Mouse (Mus musculus): ENCODE results near the gene Cdk4. TPM values are rescaled to one million over a fixed set of nuclear protein-coding genes. Genes with fewer than 3 reads are reported as not detected.

The Cdk4 gene
- total and polyA plus RNA-seq, 2 experiments from 2014 or later: 392 to 457 TPM

GRCm38 (mm10) chr10:127033301-127033741 is 30.0 kb upstream of the Cdk4 start:
- ATAC-seq (ENCODE audit: insufficient read depth, low read depth) (no peak), DNase-seq (ENCODE audit: low spot score) (no peak)
- H3K27ac ChIP-seq (ENCODE audit: low read depth): no peak overlapping the region
- no peak overlapping the region for H3K4me3 ChIP-seq (ENCODE audit: low read depth, low read length)
- H3K9me3 ChIP-seq (replicated peaks; ENCODE audit: control insufficient read depth, low read length): no peaks in the 10 kb centered on the region
- H3K36me3 ChIP-seq (replicated peaks; ENCODE audit: control insufficient read depth, insufficient read depth, low read length): peaks cover 9% of the 10 kb centered on the region
- WGBS: 74% methylated on average over 8 of the region's 8 CpGs
- H3K4me1 ChIP-seq (ENCODE audit: control insufficient read depth, insufficient read depth): no peaks in the 10 kb centered on the region
- TF ChIP-seq CTCF (IDR thresholded peaks at IDR 0.05; ENCODE audit: low read depth) (no peak), EP300 (IDR thresholded peaks at IDR 0.05; ENCODE audit: low read depth) (no peak)
- no peaks in the 10 kb centered on the region for H3K27me3 ChIP-seq (ENCODE audit: control insufficient read depth, insufficient read depth, low read length)
- no peak overlapping the region for H3K4me2 ChIP-seq (ENCODE audit: low read depth, low read length)
- H3K9ac ChIP-seq (replicated peaks; ENCODE audit: low read depth, low read length): no peak overlapping the region

- H3K4me2 ChIP-seq (ENCODE audit: low read depth, low read length): no peak overlapping the region
- no peak overlapping the region for H3K4me3 ChIP-seq (ENCODE audit: low read depth, low read length)
- DNase-seq (ENCODE audit: low spot score) (no peak), ATAC-seq (ENCODE audit: insufficient read depth, low read depth) (no peak)
- no peak overlapping the region for H3K9ac ChIP-seq (replicated peaks; ENCODE audit: low read depth, low read length)
- H3K27ac ChIP-seq (ENCODE audit: low read depth): no peak overlapping the region
- H3K9me3 ChIP-seq (replicated peaks; ENCODE audit: control insufficient read depth, low read length): no peaks in the 10 kb centered on the region
- peaks cover 3% of the 10 kb centered on the region; the same call in 1 of the 2 replicates for H3K4me1 ChIP-seq (ENCODE audit: control insufficient read depth, insufficient read depth)
- H3K27me3 ChIP-seq (ENCODE audit: control insufficient read depth, insufficient read depth, low read length): peaks cover 10% of the 10 kb centered on the region; the same call in 1 of the 2 replicates
- TF ChIP-seq EP300 (IDR thresholded peaks at IDR 0.05; ENCODE audit: low read depth) (no peak), CTCF (IDR thresholded peaks at IDR 0.05; ENCODE audit: low read depth) (no peak)
- no peaks in the 10 kb centered on the region for H3K36me3 ChIP-seq (replicated peaks; ENCODE audit: control insufficient read depth, insufficient read depth, low read length)
- WGBS: 79% methylated on average over 12 of the region's 12 CpGs
Observed at GRCm38 (mm10) chr10:127036273-127036672, 27.1 kb upstream of the Cdk4 start.

- Histone ChIP-seq H3K9ac (replicated peaks; ENCODE audit: low read depth, low read length) (no peak overlapping the region), H3K36me3 (replicated peaks; ENCODE audit: control insufficient read depth, insufficient read depth, low read length) (no peaks in the 10 kb centered on the region), H3K9me3 (replicated peaks; ENCODE audit: control insufficient read depth, low read length) (no peaks in the 10 kb centered on the region), H3K4me2 (ENCODE audit: low read depth, low read length) (no peak overlapping the region), H3K4me3 (ENCODE audit: low read depth, low read length) (no peak overlapping the region), H3K4me1 (ENCODE audit: control insufficient read depth, insufficient read depth) (peaks cover 11% of the 10 kb centered on the region; the same call in 1 of the 2 replicates), H3K27me3 (ENCODE audit: control insufficient read depth, insufficient read depth, low read length) (peaks cover 10% of the 10 kb centered on the region; the same call in 1 of the 2 replicates), H3K27ac (ENCODE audit: low read depth) (no peak overlapping the region)
- TF ChIP-seq EP300 (IDR thresholded peaks at IDR 0.05; ENCODE audit: low read depth) (no peak), CTCF (IDR thresholded peaks at IDR 0.05; ENCODE audit: low read depth) (no peak)
- 66% methylated on average over 12 of the region's 12 CpGs for WGBS
- no peak for ATAC-seq (ENCODE audit: insufficient read depth, low read depth)
- no peak for DNase-seq (ENCODE audit: low spot score)
Observed at GRCm38 (mm10) chr10:127037641-127038040, 25.7 kb upstream of the Cdk4 start.

- Histone ChIP-seq H3K4me1 (ENCODE audit: control insufficient read depth, insufficient read depth) (peaks cover 11% of the 10 kb centered on the region; the same call in 1 of the 2 replicates), H3K27ac (ENCODE audit: low read depth) (no peak overlapping the region), H3K9ac (replicated peaks; ENCODE audit: low read depth, low read length) (peak overlapping the region; percentile 49), H3K4me3 (ENCODE audit: low read depth, low read length) (peak overlapping the region; percentile 79), H3K9me3 (replicated peaks; ENCODE audit: control insufficient read depth, low read length) (no peaks in the 10 kb centered on the region), H3K4me2 (ENCODE audit: low read depth, low read length) (peak overlapping the region; percentile 96), H3K27me3 (ENCODE audit: control insufficient read depth, insufficient read depth, low read length) (peaks cover 10% of the 10 kb centered on the region; the same call in 1 of the 2 replicates), H3K36me3 (replicated peaks; ENCODE audit: control insufficient read depth, insufficient read depth, low read length) (peaks cover 7% of the 10 kb centered on the region; the same call in 1 of the 2 replicates)
- DNase-seq (ENCODE audit: low spot score): no peak
- TF ChIP-seq EP300 (IDR thresholded peaks at IDR 0.05; ENCODE audit: low read depth) (no peak), CTCF (IDR thresholded peaks at IDR 0.05; ENCODE audit: low read depth) (no peak)
- WGBS: 1% methylated on average over 20 of the region's 20 CpGs
- ATAC-seq (ENCODE audit: insufficient read depth, low read depth): no peak
Observed at GRCm38 (mm10) chr10:127040569-127041214, 22.6 kb upstream of the Cdk4 start.

- DNase-seq (ENCODE audit: low spot score): no peak
- WGBS: under 1% methylated on average over 28 of the region's 28 CpGs
- H3K27ac ChIP-seq (ENCODE audit: low read depth): 0 out of 2 replicates have a peak within 1 kb of the TSS, but pooled peaks have one; percentile 49
Observed at GRCm38 (mm10) chr10:127041274-127041766, 22.0 kb upstream of the Cdk4 start, which contains the start of the genes Mettl1 and Eef1akmt3. TSS of gene Mettl1 (plus strand) at chr10:127041414. TSS of gene Eef1akmt3 (minus strand) at chr10:127041513.

More at GRCm38 (mm10) chr10:127041274-127041766, 22.0 kb upstream of the Cdk4 start, which contains the start of the genes Mettl1 and Eef1akmt3:
- H3K4me1 ChIP-seq (ENCODE audit: control insufficient read depth, insufficient read depth): peaks cover 11% of the 10 kb centered on the region; the same call in 1 of the 2 replicates
- peak within 1 kb of the TSS; percentile 79 for H3K4me3 ChIP-seq (ENCODE audit: low read depth, low read length)
- H3K27me3 ChIP-seq (ENCODE audit: control insufficient read depth, insufficient read depth, low read length): peaks cover 10% of the 10 kb centered on the region; the same call in 1 of the 2 replicates
- peak within 1 kb of the TSS; percentile 96 for H3K4me2 ChIP-seq (ENCODE audit: low read depth, low read length)
- ATAC-seq (ENCODE audit: insufficient read depth, low read depth): peak; percentile 39; the same call in 1 of the 2 replicates
- H3K36me3 ChIP-seq (replicated peaks; ENCODE audit: control insufficient read depth, insufficient read depth, low read length): peaks cover 7% of the 10 kb centered on the region; the same call in 1 of the 2 replicates
- peak within 1 kb of the TSS; percentile 49 for H3K9ac ChIP-seq (replicated peaks; ENCODE audit: low read depth, low read length)
- TF ChIP-seq EP300 (IDR thresholded peaks at IDR 0.05; ENCODE audit: low read depth): no peak
- TF ChIP-seq CTCF (IDR thresholded peaks at IDR 0.05; ENCODE audit: low read depth): no peak
- H3K9me3 ChIP-seq (replicated peaks; ENCODE audit: control insufficient read depth, low read length): no peaks in the 10 kb centered on the region

All from heart, postnatal 0 days (tissue).